Mouse (Mus musculus): ENCODE measurements around the gene Mrps18c. TPM values are rescaled to one million over a fixed set of nuclear protein-coding genes. Genes with fewer than 3 reads are reported as not detected.
A peak's percentile ranks its signal among the peaks of the same experiment; 100 is the strongest.

The Mrps18c gene
- polyA plus RNA-seq, 1 experiment, result 7.0 TPM

GRCm38 (mm10) chr5:100822826-100823225 lies 24.4 kb downstream of the Mrps18c start:
- TF ChIP-seq POLR2A (IDR thresholded peaks at IDR 0.05; ENCODE audit: low read depth, low read length) (no peak), CTCF (IDR thresholded peaks at IDR 0.05; ENCODE audit: extremely low read depth, insufficient read depth, insufficient read length, insufficient replicate concordance) (no peak)
- Histone ChIP-seq H3K36me3 (ENCODE audit: control insufficient read depth, insufficient read depth, low read length) (no peaks in the 10 kb centered on the region), H3K4me1 (ENCODE audit: control insufficient read depth, insufficient read depth, insufficient read length) (no peaks in the 10 kb centered on the region), H3K27ac (ENCODE audit: insufficient read depth, low read length) (no peak overlapping the region), H3K27me3 (ENCODE audit: control insufficient read depth, insufficient read depth, low read length) (no peaks in the 10 kb centered on the region), H3K4me3 (ENCODE audit: extremely low read depth, insufficient read depth, insufficient read length) (no peak overlapping the region)
- WGBS, result 67% methylated on average over 7 of the region's 7 CpGs
- DNase-seq (ENCODE audit: low read depth in 1 of 2, low spot score in 2 of 2), result no peak

DNA sequence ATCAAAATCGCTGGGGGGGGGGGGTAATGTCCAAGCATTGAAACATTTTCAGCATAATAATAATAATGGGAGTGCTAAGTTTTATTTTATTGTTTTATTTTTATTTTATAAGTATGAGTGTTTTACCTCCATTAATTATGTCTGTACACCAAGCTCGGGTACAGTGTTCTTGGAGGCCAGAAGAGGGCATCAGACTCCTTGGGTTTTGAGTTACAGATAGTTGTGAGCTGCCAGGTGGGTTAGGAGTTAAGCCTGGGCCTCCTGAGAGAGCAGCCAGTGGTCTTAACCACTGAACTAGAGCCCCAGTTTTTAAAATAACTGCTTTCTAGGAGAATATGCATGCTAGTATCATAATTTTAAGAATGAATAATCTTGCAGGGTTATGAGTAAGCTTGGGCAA lies 27.5 kb downstream of the Mrps18c start:
- WGBS, result 8% methylated on average over 2 of the region's 2 CpGs

DNA sequence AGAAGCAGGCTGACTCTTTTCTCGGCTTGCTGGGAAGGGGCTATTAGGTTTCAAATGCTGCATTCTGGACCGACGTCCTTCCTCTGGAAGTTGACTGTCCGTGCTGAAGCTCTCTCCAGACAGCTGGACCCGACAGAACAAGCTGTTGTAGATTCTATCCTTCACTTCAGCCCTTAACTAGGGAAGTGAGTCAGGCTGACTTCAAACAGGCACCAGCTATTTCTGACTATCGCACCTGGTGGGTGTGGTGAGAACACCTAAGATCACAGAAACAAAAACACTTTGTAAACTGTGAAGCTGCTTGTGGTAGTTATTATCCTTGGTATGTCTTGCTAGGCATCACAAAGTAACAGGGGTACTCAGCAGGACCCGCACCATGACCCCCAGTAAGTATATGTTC lies 28.1 kb downstream of the Mrps18c start:
- H3K27ac ChIP-seq (ENCODE audit: insufficient read depth, low read length), result no peak overlapping the region
- no peaks in the 10 kb centered on the region for H3K4me1 ChIP-seq (ENCODE audit: control insufficient read depth, insufficient read depth, insufficient read length)
- no peaks in the 10 kb centered on the region for H3K36me3 ChIP-seq (ENCODE audit: control insufficient read depth, insufficient read depth, low read length)
- H3K4me3 ChIP-seq (ENCODE audit: extremely low read depth, insufficient read depth, insufficient read length), result no peak overlapping the region
- H3K27me3 ChIP-seq (ENCODE audit: control insufficient read depth, insufficient read depth, low read length), result no peaks in the 10 kb centered on the region
- WGBS, result 70% methylated on average over 7 of the region's 7 CpGs
- DNase-seq (ENCODE audit: low read depth in 1 of 2, low spot score in 2 of 2), result no peak
- no peak for TF ChIP-seq CTCF (IDR thresholded peaks at IDR 0.05; ENCODE audit: extremely low read depth, insufficient read depth, insufficient read length, insufficient replicate concordance)
- no peak for TF ChIP-seq POLR2A (IDR thresholded peaks at IDR 0.05; ENCODE audit: low read depth, low read length)

More for the DNA sequence above, 27.5 kb downstream of the Mrps18c start:
- no peak overlapping the region for H3K27ac ChIP-seq (ENCODE audit: insufficient read depth, low read length)
- H3K4me3 ChIP-seq (ENCODE audit: extremely low read depth, insufficient read depth, insufficient read length), result no peak overlapping the region
- TF ChIP-seq CTCF (IDR thresholded peaks at IDR 0.05; ENCODE audit: extremely low read depth, insufficient read depth, insufficient read length, insufficient replicate concordance) (peak; percentile 45; the same call in 1 of the 2 replicates), POLR2A (IDR thresholded peaks at IDR 0.05; ENCODE audit: low read depth, low read length) (no peak)
- DNase-seq (ENCODE audit: low read depth in 1 of 2, low spot score in 2 of 2), result peak; percentile 12 to 19
- H3K36me3 ChIP-seq (ENCODE audit: control insufficient read depth, insufficient read depth, low read length), result no peaks in the 10 kb centered on the region
- no peaks in the 10 kb centered on the region for H3K27me3 ChIP-seq (ENCODE audit: control insufficient read depth, insufficient read depth, low read length)
- no peaks in the 10 kb centered on the region for H3K4me1 ChIP-seq (ENCODE audit: control insufficient read depth, insufficient read depth, insufficient read length)

DNA sequence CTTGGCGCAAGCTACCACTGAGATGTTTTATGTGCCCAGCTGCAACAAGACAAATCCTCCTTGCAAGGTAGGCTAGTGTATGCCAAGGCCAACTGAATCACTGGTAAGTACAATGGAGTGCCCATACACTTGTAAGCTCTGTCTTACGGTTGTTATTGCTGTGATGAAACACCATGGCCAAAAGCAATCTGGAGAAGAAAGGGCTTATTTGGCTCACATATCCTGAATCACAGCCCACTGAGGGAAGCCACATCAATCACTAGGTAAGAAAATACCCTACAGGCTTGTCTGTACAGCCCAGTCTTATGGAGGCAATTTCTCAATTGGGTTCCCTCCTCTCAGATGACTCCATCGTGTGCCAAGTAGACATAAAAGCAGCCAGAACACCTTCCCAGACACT lies 30.3 kb downstream of the Mrps18c start:
- TF ChIP-seq CTCF (IDR thresholded peaks at IDR 0.05; ENCODE audit: extremely low read depth, insufficient read depth, insufficient read length, insufficient replicate concordance) (no peak), POLR2A (IDR thresholded peaks at IDR 0.05; ENCODE audit: low read depth, low read length) (no peak)
- no peak for DNase-seq (ENCODE audit: low read depth in 1 of 2, low spot score in 2 of 2)

DNA sequence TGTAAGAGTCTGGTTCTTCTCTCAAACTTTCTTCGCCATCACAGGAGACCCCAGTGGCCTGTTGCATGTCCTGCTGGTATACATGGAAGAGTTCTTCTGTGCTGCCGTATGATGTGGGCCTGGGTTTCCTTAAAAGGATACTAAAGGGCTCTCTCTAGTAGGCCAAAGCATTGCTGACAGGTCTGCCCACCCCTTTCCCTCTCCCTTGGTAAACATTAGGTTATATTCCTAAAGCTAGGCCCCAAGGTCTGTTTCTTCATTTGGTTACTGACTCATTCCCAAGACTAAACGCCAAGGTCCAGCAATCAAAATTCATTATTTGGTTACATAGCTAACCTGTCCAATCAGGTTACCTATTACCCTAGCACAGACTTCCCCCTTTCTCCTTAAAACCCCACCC lies 34.3 kb downstream of the Mrps18c start:
- WGBS, result 90% methylated on average over 3 of the region's 3 CpGs
- H3K27ac ChIP-seq (ENCODE audit: insufficient read depth, low read length), result no peak overlapping the region
- no peak for DNase-seq (ENCODE audit: low read depth in 1 of 2, low spot score in 2 of 2)
- H3K27me3 ChIP-seq (ENCODE audit: control insufficient read depth, insufficient read depth, low read length), result no peaks in the 10 kb centered on the region
- no peak overlapping the region for H3K4me3 ChIP-seq (ENCODE audit: extremely low read depth, insufficient read depth, insufficient read length)
- TF ChIP-seq CTCF (IDR thresholded peaks at IDR 0.05; ENCODE audit: extremely low read depth, insufficient read depth, insufficient read length, insufficient replicate concordance) (no peak), POLR2A (IDR thresholded peaks at IDR 0.05; ENCODE audit: low read depth, low read length) (no peak)
- no peaks in the 10 kb centered on the region for H3K36me3 ChIP-seq (ENCODE audit: control insufficient read depth, insufficient read depth, low read length)
- no peaks in the 10 kb centered on the region for H3K4me1 ChIP-seq (ENCODE audit: control insufficient read depth, insufficient read depth, insufficient read length)

More for the DNA sequence above, 30.3 kb downstream of the Mrps18c start:
- Histone ChIP-seq H3K4me1 (ENCODE audit: control insufficient read depth, insufficient read depth, insufficient read length) (no peaks in the 10 kb centered on the region), H3K27me3 (ENCODE audit: control insufficient read depth, insufficient read depth, low read length) (no peaks in the 10 kb centered on the region), H3K4me3 (ENCODE audit: extremely low read depth, insufficient read depth, insufficient read length) (no peak overlapping the region), H3K27ac (ENCODE audit: insufficient read depth, low read length) (no peak overlapping the region), H3K36me3 (ENCODE audit: control insufficient read depth, insufficient read depth, low read length) (no peaks in the 10 kb centered on the region)
- 79% methylated on average over 3 of the region's 3 CpGs for WGBS

DNA sequence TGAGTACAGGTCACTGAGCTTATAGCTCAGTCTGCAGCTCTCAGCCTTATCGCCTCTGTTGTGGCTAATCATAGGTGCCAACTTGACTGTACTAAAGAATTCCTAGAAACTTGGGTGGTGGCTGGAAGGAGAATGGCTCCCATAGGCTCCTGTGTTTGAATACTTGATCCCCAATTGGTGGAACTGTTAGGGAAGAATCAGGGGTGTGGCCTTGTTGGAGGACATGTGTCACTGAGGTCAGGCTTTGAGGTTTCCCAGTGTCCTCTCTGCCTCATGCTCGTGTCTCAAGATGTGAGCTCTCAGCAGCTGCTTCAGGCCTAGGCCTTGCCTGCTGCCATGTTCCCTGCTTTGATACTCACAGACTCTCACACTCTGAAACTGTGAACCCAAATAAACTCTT lies 35.4 kb downstream of the Mrps18c start:
- H3K36me3 ChIP-seq (ENCODE audit: control insufficient read depth, insufficient read depth, low read length), result no peaks in the 10 kb centered on the region
- no peak overlapping the region for H3K27ac ChIP-seq (ENCODE audit: insufficient read depth, low read length)
- no peak for TF ChIP-seq CTCF (IDR thresholded peaks at IDR 0.05; ENCODE audit: extremely low read depth, insufficient read depth, insufficient read length, insufficient replicate concordance)
- TF ChIP-seq POLR2A (IDR thresholded peaks at IDR 0.05; ENCODE audit: low read depth, low read length), result no peak
- no peaks in the 10 kb centered on the region for H3K4me1 ChIP-seq (ENCODE audit: control insufficient read depth, insufficient read depth, insufficient read length)
- 86% methylated on average over 2 of the region's 2 CpGs for WGBS
- no peak for DNase-seq (ENCODE audit: low read depth in 1 of 2, low spot score in 2 of 2)
- H3K27me3 ChIP-seq (ENCODE audit: control insufficient read depth, insufficient read depth, low read length), result no peaks in the 10 kb centered on the region
- no peak overlapping the region for H3K4me3 ChIP-seq (ENCODE audit: extremely low read depth, insufficient read depth, insufficient read length)

DNA sequence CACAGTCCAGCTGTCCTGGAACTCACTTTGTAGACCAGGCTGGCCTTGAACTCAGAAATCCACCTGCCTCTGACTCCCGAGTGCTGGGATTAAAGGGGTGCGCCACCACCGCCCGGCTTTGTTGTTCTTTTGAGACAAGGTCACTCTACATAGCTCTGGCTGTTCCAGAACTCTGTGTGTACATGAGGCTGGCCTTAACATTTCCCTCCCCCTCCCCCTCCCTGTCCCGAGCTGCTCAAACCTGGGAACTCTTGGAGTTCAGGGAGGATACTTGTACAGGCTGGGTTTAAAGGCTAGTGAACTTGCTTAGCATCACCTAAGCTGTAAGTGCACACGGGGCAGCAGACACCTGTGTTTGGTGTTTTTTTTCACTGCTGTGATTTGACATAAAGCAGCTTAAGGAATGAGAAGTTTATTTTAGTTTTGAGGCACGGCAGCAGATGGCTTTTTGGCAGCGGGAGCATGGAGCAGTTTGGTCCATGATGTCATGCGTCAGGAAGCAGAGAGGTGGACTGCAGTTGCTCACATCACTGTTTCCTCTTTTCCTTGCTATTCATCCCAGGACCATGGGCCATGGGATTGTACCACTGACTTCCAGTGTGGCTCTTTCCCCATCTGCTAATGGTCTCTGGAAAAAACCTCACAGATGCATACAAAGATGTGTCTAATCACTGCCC lies 37.6 kb downstream of the Mrps18c start:
- Histone ChIP-seq H3K36me3 (ENCODE audit: control insufficient read depth, insufficient read depth, low read length) (no peaks in the 10 kb centered on the region), H3K4me1 (ENCODE audit: control insufficient read depth, insufficient read depth, insufficient read length) (no peaks in the 10 kb centered on the region), H3K4me3 (ENCODE audit: extremely low read depth, insufficient read depth, insufficient read length) (no peak overlapping the region), H3K27me3 (ENCODE audit: control insufficient read depth, insufficient read depth, low read length) (no peaks in the 10 kb centered on the region), H3K27ac (ENCODE audit: insufficient read depth, low read length) (no peak overlapping the region)
- TF ChIP-seq POLR2A (IDR thresholded peaks at IDR 0.05; ENCODE audit: low read depth, low read length) (no peak), CTCF (IDR thresholded peaks at IDR 0.05; ENCODE audit: extremely low read depth, insufficient read depth, insufficient read length, insufficient replicate concordance) (no peak)
- WGBS, result 68% methylated on average over 9 of the region's 9 CpGs
- DNase-seq (ENCODE audit: low read depth in 1 of 2, low spot score in 2 of 2), result no peak

Measured in spleen, adult 2 months (tissue).